Mouse (Mus musculus): Measurements from ENCODE around the gene Tgm4.
A peak's percentile ranks its signal among the peaks of the same experiment; 100 is the strongest.

The Tgm4 gene

DNA sequence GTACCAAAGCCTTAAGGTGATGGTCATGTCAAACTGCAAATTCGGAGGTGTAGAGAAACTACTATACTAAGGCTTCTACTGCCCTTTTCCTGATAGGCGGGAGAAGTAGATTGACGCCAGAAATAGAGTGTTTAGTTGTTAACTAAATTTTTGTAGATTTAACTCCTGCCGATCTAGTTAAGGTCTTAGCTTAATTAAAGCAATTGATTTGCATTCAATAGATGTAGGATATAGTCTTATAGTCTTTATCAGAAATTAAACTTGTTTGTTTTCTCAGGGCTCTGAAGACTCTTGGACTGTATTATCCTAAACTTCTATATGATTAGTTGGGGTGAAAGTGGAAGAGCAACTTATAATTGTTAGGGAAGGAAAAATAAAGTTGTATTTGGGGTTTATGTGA, 72.7 kb downstream of the Tgm4 start:
- no peak for DNase-seq

DNA sequence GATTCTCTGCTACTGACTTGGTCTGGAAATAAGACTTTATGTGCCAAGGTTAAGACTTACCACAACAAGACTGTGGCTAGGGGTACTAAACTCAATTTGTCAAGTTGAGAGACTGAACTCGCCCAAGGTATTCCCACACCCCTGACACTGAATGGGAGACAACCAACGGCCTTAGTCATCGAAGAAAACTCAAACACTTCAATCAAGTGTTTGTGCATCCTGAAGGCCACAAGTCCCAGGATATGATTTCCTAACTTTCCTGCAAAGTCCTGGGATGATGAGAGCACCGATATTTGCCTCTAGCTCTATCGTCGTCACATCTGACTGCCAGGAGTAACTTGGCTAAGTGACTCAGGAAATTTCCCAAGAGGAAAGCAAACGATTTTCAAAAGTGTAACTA, 74.7 kb downstream of the Tgm4 start:
- DNase-seq: no peak

DNA sequence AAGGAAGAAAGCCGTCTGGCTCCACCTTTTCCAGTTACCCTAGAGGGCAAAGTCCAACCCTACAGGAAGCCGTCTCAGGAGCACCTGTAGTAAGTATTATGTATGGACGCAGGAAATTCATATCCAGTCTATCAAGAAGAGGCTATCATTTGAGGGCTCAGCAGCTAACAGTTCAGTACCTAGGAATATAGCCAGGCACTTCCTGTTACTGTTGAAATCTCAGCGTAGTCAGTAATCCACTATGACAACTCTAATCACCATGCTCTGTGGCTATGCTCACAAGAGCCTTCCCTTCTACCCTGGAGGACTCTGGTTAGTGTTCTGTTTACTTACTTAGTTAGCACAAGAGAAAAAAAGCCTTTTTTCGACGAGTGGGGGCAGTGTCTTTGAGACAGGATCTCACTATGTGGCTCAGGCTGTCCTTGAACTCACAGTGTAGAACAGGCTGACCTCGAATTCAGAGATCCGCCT, 77.3 kb downstream of the Tgm4 start:
- DNase-seq: no peak

DNA sequence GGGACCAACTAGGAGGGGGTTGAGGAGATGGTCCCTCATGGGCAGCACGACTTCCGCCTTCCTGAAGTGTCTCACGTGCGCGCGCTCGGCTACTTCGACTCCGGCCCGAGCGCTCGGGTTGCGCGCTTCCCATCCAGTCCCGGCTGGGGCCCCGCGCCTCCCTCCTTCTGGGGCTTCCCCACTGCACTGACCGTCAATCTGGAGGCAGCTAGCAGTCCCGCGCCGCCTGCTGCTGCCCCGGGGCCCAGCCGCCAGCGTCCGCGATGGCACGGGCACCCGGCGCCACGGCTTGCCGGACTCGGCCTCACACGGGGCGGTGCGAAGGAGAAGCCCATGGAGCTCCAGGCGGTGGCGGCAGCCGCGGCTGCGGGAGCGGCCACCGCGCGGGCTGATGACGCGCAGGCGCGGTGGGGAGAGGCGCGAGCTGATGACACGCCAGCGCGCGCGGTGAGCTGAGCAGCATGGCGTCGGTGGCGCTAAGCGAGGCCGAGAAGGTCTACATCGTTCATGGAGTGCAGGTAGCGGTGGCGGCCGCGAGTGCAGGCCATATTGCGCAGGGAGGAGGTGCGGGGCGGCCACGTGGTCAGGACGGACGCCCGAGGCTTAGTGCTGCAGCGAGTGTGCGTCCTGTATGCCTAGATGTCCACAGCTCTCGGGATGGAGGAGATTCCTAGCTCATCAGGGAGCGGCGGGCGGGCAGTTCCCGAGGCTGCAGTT, 78.4 kb downstream of the Tgm4 start, which contains the start of the genes Zdhhc3 and Exosc7:
Gene Zdhhc3, minus strand, starts transcription at position 401 of the 717 bp plus-strand sequence.
Gene Exosc7, plus strand, starts transcription at position 411 of the 717 bp plus-strand sequence.
- DNase-seq: peak; percentile 79 to 92

DNA sequence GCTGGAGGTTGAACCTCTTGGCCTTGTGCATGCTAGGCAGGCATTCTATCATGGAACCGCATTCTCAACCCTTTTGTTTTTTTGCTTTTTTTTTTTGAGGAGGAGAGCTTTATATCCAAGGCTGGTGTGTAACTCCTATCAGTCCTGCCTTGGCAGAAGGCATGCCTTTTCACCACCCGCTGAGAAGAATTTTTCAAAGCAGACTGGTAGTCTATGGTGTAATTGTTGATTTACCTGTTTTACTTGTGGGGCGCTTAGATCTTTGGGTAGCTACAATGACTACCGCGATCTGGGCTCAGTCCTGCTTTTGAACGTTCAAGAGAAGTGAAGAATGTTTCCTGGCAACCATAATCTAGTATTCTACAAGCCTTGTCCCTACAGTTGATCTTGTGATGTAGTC, 79.4 kb downstream of the Tgm4 start:
- DNase-seq: no peak

DNA sequence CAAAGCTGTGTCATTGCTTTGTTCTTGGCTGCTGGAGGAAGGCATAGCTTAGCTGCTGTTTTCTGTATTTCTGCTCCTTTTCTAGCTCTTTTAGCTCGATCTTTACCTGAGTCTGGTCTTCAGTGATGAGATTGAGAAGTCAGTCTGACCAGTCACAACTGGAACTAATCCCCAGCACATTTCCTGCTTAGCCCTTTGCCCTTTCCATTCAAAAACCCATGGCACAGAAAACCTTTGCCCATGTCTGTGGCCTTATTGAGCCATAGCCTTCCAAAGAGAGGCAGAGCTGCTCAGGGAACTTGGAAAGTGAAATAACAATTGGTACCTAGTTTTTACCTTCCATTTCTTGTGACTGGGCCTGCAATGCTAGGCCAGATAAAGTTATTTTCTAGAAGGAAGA, 81.0 kb downstream of the Tgm4 start:
- peak; percentile 9 to 33 for DNase-seq
